Mouse (Mus musculus): ENCODE results near the gene Hal.

Gene Hal

GRCm38 (mm10) chr10:93564518-93565090, 76.0 kb downstream of the Hal start:
- peak; percentile 43 for DNase-seq (ENCODE audit: extremely low read depth, low read depth)

- no peak for DNase-seq (ENCODE audit: extremely low read depth, low read depth)
Measured at GRCm38 (mm10) chr10:93567066-93567465, 78.5 kb downstream of the Hal start.

- no peak for DNase-seq (ENCODE audit: extremely low read depth, low read depth)
Measured at GRCm38 (mm10) chr10:93567841-93568566, 79.4 kb downstream of the Hal start.

- DNase-seq (ENCODE audit: extremely low read depth, low read depth), result no peak
Measured at GRCm38 (mm10) chr10:93568671-93569070, 80.1 kb downstream of the Hal start.

Data from MEL-GATA-1-ER (cell line).